Mouse (Mus musculus) kidney, adult 2 months (tissue): ENCODE measurements around the gene Actr2.

Experiments
- CTCF ChIP-seq: fragments of 200-500 bp; conservative IDR thresholded peaks from 2 replicates; pipeline ENCODE4 v1.5.1; 2011; ENCODE audit warnings: low read depth, mild to moderate bottlenecking, control low read depth, low read length, moderate library complexity, mixed read lengths; ENCODE audit not compliant: insufficient read depth, insufficient read length
- POLR2A ChIP-seq: fragments of 200-500 bp; IDR thresholded peaks from one replicate; pipeline ENCODE4 v1.6.1; 2011; ENCODE audit warnings: low read depth, low read length, control low read depth

DNA sequence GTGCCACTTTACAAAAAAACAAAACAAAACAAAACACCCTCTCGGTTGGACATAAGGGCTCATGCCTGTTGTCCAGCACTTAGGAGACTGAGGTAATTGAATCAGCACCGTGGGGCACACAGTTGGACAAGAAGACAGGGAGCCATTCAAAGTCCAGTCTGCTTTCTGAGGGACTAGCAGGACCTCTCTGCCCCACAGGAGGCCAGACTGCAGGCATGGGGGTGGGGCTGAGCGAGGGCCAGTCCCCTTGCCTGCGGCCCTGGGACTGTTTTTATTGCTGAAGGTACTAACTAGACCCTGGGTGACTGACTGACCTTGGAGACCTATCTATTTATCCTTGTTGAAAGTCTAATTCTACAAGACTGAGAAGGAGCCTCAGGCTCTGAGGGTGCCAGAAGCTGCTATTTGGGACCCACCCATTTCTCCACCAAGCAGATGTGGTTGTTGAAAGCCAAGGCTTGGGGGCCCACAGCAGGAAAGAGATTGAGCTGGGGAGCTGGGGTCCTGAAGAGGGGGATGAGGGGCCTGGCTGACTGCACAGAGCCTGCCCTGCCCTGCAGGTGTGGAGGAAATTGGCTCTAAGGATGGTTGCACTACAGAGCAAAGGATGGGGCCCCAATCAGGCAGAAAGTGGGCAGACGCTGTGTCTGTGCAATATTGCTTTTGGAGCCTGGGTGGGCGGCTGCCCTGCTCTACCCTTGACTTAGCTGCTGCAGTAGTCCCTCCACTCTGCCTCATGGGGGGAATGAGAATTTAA is 71.4 kb downstream of the Actr2 start:
- TF ChIP-seq CTCF (no peak), POLR2A (no peak)
